Mouse (Mus musculus) macrophage (primary cell): ENCODE data around the gene D10Wsu102e. TPM values are rescaled to one million over a fixed set of nuclear protein-coding genes. Genes with fewer than 3 reads are reported as not detected.
"Not testable (repeated sequence)": the region's sequence is repeated elsewhere in the genome, so short reads cannot be mapped to it uniquely, and the experiment has no call there.

Experiments used
- H3K27ac ChIP-seq: fragments of 350-480 bp; formaldehyde crosslinking; 2 replicates; pipeline ENCODE4 v1.9.0; 2021
- H3K36me3 ChIP-seq: fragments of 350-480 bp; formaldehyde crosslinking; 2 replicates; pipeline ENCODE4 v1.9.0; 2021; ENCODE audit errors: inconsistent target
- H3K4me3 ChIP-seq: fragments of 350-480 bp; formaldehyde crosslinking; 2 replicates; pipeline ENCODE4 v1.9.0; 2021; ENCODE audit errors: inconsistent target
- H3K79me2 ChIP-seq: fragments of 350-480 bp; formaldehyde crosslinking; 2 replicates; pipeline ENCODE4 v1.9.0; 2021; ENCODE audit errors: inconsistent target
- WGBS: methylation state at CpG from one replicate; pipeline ENCODE4 v1.1.7; 2026; ENCODE audit warnings: inconsistent platforms; ENCODE audit not compliant: missing documents; 5-methylcytosine and 5-hydroxymethylcytosine counted together
- polyA plus RNA-seq: library from polyadenylated mRNA; stranded (reverse); fragments of 250-400 nt; gene quantifications from 3 replicates; pipeline ENCODE4 v1.2.4, GENCODE M21; 2018; ENCODE audit warnings: inconsistent platforms

D10Wsu102e gene
- polyA plus RNA-seq, 1 experiment from 2014 or later: 0.49 TPM

DNA sequence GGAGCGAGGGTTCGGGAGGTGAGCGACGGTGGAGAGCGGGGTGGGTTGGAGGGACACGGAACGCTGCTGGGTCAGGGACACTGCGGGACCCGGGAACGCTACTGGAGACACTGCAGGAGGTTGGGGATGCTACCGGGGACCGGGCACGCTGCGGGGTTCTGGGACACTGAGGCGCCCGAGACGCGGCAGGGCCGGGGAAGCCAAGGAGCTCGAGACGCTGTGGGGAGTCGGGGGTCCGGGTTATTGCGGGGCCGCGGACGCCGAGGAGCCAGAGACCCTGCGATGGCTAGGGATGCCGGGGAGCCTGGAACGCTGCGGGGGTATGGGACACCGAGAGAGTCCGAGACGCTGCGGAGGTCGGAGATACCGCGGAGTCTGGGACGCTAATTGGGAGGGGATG is 335 bp downstream of the D10Wsu102e start:
- peaks cover 19% of the 10 kb centered on the region; the same call in 1 of the 2 replicates for H3K36me3 ChIP-seq
- under 1% methylated on average over 40 of the region's 40 CpGs for WGBS
- peak overlapping the region; percentile 52 for H3K4me3 ChIP-seq
- H3K79me2 ChIP-seq: peaks cover 35% of the 10 kb centered on the region
- H3K27ac ChIP-seq: no peak overlapping the region; the same call in 1 of the 2 replicates

GRCm38 (mm10) chr10:83361643-83362382 is 1.8 kb downstream of the D10Wsu102e start:
- peaks cover 33% of the 10 kb centered on the region for H3K36me3 ChIP-seq
- no peak overlapping the region for H3K4me3 ChIP-seq
- H3K79me2 ChIP-seq: peaks cover 35% of the 10 kb centered on the region
- WGBS: 67% methylated on average over 5 of the region's 5 CpGs
- H3K27ac ChIP-seq: no peak overlapping the region

GRCm38 (mm10) chr10:83363451-83363850 is 3.4 kb downstream of the D10Wsu102e start:
- peaks cover 43% of the 10 kb centered on the region for H3K36me3 ChIP-seq
- 95% methylated on average over 8 of the region's 8 CpGs for WGBS
- no peak overlapping the region for H3K27ac ChIP-seq
- no peak overlapping the region for H3K4me3 ChIP-seq
- H3K79me2 ChIP-seq: peaks cover 35% of the 10 kb centered on the region

- Histone ChIP-seq H3K4me3 (no peak overlapping the region), H3K36me3 (peaks cover 51% of the 10 kb centered on the region), H3K27ac (no peak overlapping the region), H3K79me2 (no peaks in the 10 kb centered on the region)
- WGBS: 90% methylated on average over 5 of the region's 5 CpGs
Observed at GRCm38 (mm10) chr10:83368918-83369317, 8.9 kb downstream of the D10Wsu102e start.

- Histone ChIP-seq H3K79me2 (no peaks in the 10 kb centered on the region), H3K4me3 (no peak overlapping the region), H3K27ac (no peak overlapping the region), H3K36me3 (peaks cover 11% of the 10 kb centered on the region; the same call in 1 of the 2 replicates)
- WGBS: 100% methylated on average over 3 of the region's 3 CpGs
Observed at GRCm38 (mm10) chr10:83374045-83374656, 14.1 kb downstream of the D10Wsu102e start.

- not testable (repeated sequence) for H3K36me3 ChIP-seq, H3K4me3 ChIP-seq, H3K79me2 ChIP-seq, H3K27ac ChIP-seq
- WGBS: 87% methylated on average over 5 of the region's 5 CpGs
Observed at GRCm38 (mm10) chr10:83375458-83375857, 15.4 kb downstream of the D10Wsu102e start.

DNA sequence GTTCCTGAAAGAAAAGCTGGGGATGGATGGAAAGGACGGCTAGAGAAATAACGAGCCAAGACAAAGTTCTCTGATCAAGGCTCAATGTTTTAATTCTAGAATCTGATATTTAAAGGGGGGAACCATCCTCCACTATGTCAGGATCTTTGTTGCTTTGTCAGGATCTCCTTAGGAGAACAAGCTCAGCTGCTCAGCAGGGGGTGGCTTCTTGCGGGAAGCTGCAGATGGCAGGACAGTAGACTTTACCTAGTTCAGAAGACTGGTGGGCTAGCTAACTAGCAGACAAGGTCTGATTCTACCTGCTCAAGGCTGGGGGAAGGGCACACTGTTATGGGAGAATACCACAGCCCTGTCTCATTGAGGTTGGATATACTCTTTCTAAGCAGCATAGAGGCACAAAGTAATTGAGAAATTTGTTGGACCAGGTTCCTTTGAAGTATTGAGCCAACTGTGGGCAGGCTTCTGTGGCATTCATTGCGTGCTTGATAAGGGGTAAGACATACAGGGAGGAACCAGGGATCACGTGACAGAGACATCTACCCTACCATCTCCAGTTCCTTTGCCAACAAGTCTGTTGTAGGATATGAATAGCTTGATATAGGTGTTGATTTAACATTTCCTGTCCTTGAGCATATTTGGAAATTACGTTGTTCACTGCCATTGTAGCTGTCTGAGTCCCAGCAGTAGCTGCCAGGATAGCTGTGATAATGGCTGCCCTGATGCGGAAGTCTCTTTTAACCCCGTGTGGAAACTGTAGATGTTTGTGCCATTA is 17.1 kb downstream of the D10Wsu102e start:
- peaks cover under 1% of the 10 kb centered on the region; the same call in 1 of the 2 replicates for H3K36me3 ChIP-seq
- WGBS: over 99% methylated on average over 8 of the region's 8 CpGs

GRCm38 (mm10) chr10:83378083-83378833 is 18.2 kb downstream of the D10Wsu102e start:
- Histone ChIP-seq H3K4me3 (no peak overlapping the region), H3K27ac (no peak overlapping the region), H3K36me3 (no peaks in the 10 kb centered on the region), H3K79me2 (no peaks in the 10 kb centered on the region)
- 97% methylated on average over 9 of the region's 9 CpGs for WGBS

More for the DNA sequence above, 17.1 kb downstream of the D10Wsu102e start:
- Histone ChIP-seq H3K27ac (no peak overlapping the region), H3K79me2 (no peaks in the 10 kb centered on the region), H3K4me3 (no peak overlapping the region)

GRCm38 (mm10) chr10:83380501-83380900 is 20.5 kb downstream of the D10Wsu102e start:
- H3K27ac ChIP-seq: no peak overlapping the region
- 92% methylated on average over 2 of the region's 2 CpGs for WGBS
- no peak overlapping the region for H3K4me3 ChIP-seq
- H3K36me3 ChIP-seq: no peaks in the 10 kb centered on the region
- H3K79me2 ChIP-seq: no peaks in the 10 kb centered on the region

DNA sequence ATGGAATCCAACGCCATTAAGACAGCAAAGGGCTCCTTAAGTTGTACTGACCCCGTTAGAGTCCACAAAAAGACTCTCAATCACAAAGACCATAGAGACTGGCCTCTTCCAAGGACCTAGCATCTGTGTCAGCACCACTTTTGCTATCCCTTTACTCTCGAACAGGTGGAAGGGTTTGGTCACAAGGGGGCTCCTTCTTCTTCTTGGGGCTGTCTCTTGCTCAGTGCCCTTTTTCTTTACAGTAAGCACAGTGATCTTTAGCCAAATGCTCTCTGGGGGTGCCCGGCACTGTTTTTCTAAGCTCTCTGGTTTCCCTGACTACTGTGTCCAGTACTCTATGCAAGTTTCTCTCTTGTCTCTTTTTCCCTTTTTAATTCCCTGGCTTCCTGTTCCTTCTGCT is 22.5 kb downstream of the D10Wsu102e start:
- 98% methylated on average over 4 of the region's 4 CpGs for WGBS
- H3K4me3 ChIP-seq: no peak overlapping the region
- no peaks in the 10 kb centered on the region for H3K79me2 ChIP-seq
- no peaks in the 10 kb centered on the region for H3K36me3 ChIP-seq
- H3K27ac ChIP-seq: no peak overlapping the region

DNA sequence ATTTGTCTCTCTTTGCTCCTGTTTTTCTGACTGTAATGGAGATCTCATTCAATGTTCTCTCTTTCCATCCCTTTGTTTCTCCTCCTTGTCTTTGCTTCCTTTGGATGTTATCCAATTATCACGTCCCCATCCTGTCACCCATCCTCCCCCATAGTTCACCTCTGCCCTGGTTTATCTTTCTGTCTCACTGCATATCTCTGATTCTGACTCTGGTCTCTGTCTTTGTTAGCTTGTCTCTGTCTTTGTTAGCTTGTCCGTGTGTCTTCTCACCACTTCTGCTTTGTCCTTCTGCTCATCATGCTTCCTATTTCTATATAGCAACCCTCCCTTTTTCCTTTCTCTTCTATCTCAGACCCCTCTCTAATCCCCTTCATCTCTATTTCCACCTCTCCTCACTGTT is 23.0 kb downstream of the D10Wsu102e start:
- Histone ChIP-seq H3K79me2 (no peaks in the 10 kb centered on the region), H3K36me3 (no peaks in the 10 kb centered on the region), H3K27ac (no peak overlapping the region), H3K4me3 (no peak overlapping the region)
- WGBS: 49% methylated on average over 2 of the region's 2 CpGs

GRCm38 (mm10) chr10:83383863-83384262 is 23.8 kb downstream of the D10Wsu102e start:
- Histone ChIP-seq H3K4me3 (no peak overlapping the region), H3K79me2 (no peaks in the 10 kb centered on the region), H3K27ac (no peak overlapping the region), H3K36me3 (no peaks in the 10 kb centered on the region)
- WGBS: 90% methylated on average over 9 of the region's 13 CpGs

DNA sequence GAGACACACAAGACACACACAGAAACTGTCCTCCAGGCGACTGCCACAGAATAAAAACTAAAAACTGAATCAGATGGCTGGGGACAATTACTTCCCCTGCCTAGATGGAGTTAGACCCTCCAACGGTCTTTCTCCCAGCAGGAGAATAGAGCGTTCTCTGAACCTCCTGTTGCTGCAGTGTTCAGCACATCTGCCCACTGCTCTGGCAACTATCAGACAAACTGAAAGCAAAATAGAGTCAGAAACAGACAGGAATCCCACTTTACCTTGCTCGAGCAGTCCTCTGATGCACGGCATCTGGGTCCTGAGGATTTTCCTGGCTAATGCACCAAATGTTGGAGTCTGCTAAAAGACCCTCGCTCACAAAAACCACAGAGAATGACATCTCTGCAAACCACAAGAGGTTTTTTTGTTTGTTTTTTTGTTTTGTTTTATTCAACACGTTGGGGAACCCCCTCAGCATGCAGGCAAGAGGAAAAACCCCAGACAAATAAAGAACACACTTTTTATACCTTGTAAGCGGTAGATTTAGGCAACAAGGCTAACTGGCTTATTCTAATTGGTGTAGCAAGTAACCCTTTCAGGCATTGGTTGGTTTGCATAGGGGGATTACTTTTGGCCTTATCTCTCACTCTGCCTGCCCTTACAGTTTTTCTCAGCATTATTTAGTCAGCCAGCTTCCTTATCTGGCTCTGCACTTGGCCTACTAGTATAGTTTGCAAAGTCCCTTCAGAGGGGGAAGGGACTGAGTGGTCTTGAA is 24.6 kb downstream of the D10Wsu102e start:
- H3K4me3 ChIP-seq: no peak overlapping the region
- no peak overlapping the region for H3K27ac ChIP-seq
- WGBS: 87% methylated on average over 8 of the region's 8 CpGs
- H3K79me2 ChIP-seq: no peaks in the 10 kb centered on the region
- no peaks in the 10 kb centered on the region for H3K36me3 ChIP-seq
